Mouse (Mus musculus) intestine, embryonic 14.5 days (tissue): ENCODE data around the gene Gm42906. TPM values are rescaled to one million over a fixed set of nuclear protein-coding genes. Genes with fewer than 3 reads are reported as not detected.

ENCODE experiments used
- ATAC-seq: fragments of 200-750 bp; cut with Nextera tagmentation; replicated peaks from 2 replicates; pipeline ENCODE4 v1.8.0; 2017; ENCODE audit warnings: low read depth, moderate number of reproducible peaks, moderate TSS enrichment, moderate library complexity; ENCODE audit not compliant: low FRiP score, low TSS enrichment
- DNase-seq: peaks from one replicate; pipeline ENCODE4 v3.0.0-alpha.2; 2018; ENCODE audit warnings: low spot score
- H3K27ac ChIP-seq: fragments of 300-500 bp; sonication (generic); 2 replicates; pipeline ENCODE4 v1.5.1; 2014; ENCODE audit warnings: low read depth, mild to moderate bottlenecking, control low read depth
- H3K27me3 ChIP-seq: fragments of 300-500 bp; sonication (generic); replicated peaks from 2 replicates; pipeline ENCODE4 v1.6.1; 2014; ENCODE audit warnings: low read length, control low read depth; ENCODE audit not compliant: control insufficient read depth, insufficient read depth
- H3K36me3 ChIP-seq: fragments of 300-500 bp; sonication (generic); 2 replicates; pipeline ENCODE4 v1.6.1; 2014; ENCODE audit warnings: low read length, control low read depth; ENCODE audit not compliant: control insufficient read depth, insufficient read depth
- H3K4me1 ChIP-seq: fragments of 300-500 bp; sonication (generic); replicated peaks from 2 replicates; pipeline ENCODE4 v1.6.1; 2014; ENCODE audit warnings: low read length, control low read depth, mixed read lengths; ENCODE audit not compliant: control insufficient read depth, insufficient read depth
- H3K4me2 ChIP-seq: fragments of 300-500 bp; sonication (generic); 2 replicates; pipeline ENCODE4 v1.6.1; 2014; ENCODE audit warnings: low read length
- H3K4me3 ChIP-seq: fragments of 300-500 bp; sonication (generic); 2 replicates; pipeline ENCODE4 v1.5.1; 2014; ENCODE audit warnings: low read depth, low read length, control low read depth, mixed read lengths
- H3K9ac ChIP-seq: fragments of 300-500 bp; sonication (generic); 2 replicates; pipeline ENCODE4 v1.6.1; 2014; ENCODE audit warnings: mild to moderate bottlenecking, low read length
- H3K9me3 ChIP-seq: fragments of 300-500 bp; sonication (generic); 2 replicates; pipeline ENCODE4 v1.6.1; 2016; ENCODE audit warnings: low read length, control low read depth; ENCODE audit not compliant: control insufficient read depth
- WGBS: fragments of 180-500 bp; shearing (Covaris S2); extraction: QIAGEN DNeasy Blood & Tissue Kit; methylation state at CpG from one replicate; pipeline ENCODE4 v1.1.7; 2014; 5-methylcytosine and 5-hydroxymethylcytosine counted together
- polyA plus RNA-seq: library from polyadenylated mRNA; unstranded; fragments of >200 nt; fragmentation: Nextera tagmentation; extraction: Ambion mirVana; gene quantifications from 2 replicates; pipeline ENCODE4 v1.2.1, GENCODE M21; 2014

The Gm42906 gene
- polyA plus RNA-seq, 1 experiment from 2014 or later = not detected

DNA sequence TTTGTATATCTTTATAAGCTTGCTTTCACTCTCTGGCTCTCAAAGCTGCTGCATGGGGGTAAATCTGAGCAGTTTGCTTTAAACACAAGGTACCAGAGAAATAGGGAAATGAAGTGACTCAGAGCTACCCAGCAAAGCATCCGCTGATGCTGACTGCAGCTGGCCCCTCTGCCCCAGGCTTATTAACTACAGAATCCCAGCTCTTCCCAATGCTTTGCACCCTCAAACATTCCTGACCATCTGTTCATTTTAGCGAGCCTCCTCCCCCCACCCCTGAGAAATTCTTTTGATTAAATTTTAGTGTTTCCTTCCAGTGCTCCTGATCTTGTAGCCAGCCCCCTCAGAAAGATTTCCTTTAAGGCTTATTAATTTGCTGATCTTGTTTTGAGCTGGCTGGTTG, 24.4 kb downstream of the Gm42906 start:
- H3K36me3 ChIP-seq = no peaks in the 10 kb centered on the region
- DNase-seq (no peak), ATAC-seq (no peak)
- H3K27ac ChIP-seq = no peak overlapping the region
- no peaks in the 10 kb centered on the region for H3K27me3 ChIP-seq
- H3K9ac ChIP-seq = no peak overlapping the region
- H3K4me3 ChIP-seq = no peak overlapping the region
- H3K4me1 ChIP-seq = no peaks in the 10 kb centered on the region
- 52% methylated on average over 2 of the region's 2 CpGs for WGBS
- H3K4me2 ChIP-seq = no peak overlapping the region
- no peaks in the 10 kb centered on the region for H3K9me3 ChIP-seq

DNA sequence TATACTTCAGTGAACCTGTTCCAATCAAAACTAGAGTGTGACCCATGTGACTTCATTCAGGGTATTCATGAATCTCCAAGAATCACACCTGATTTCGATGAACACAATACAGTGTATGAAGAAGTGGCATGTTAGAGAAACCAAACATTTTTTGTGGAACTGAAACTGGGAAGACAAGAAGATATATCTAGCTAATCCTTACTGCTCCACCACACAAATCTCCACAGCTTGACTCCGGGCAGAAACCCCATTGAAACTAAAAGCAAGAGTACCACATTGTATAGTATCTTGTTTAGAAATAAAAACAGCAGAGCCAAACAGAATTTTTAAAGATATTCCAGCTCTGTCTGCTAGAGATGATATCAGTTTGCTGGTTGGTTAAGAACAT, 27.4 kb downstream of the Gm42906 start:
- Histone ChIP-seq H3K9ac (no peak overlapping the region), H3K27me3 (no peaks in the 10 kb centered on the region), H3K4me2 (no peak overlapping the region), H3K36me3 (no peaks in the 10 kb centered on the region), H3K4me3 (no peak overlapping the region), H3K9me3 (no peaks in the 10 kb centered on the region), H3K4me1 (no peaks in the 10 kb centered on the region), H3K27ac (no peak overlapping the region)
- 94% methylated on average over 2 of the region's 2 CpGs for WGBS
- DNase-seq (no peak), ATAC-seq (no peak)

DNA sequence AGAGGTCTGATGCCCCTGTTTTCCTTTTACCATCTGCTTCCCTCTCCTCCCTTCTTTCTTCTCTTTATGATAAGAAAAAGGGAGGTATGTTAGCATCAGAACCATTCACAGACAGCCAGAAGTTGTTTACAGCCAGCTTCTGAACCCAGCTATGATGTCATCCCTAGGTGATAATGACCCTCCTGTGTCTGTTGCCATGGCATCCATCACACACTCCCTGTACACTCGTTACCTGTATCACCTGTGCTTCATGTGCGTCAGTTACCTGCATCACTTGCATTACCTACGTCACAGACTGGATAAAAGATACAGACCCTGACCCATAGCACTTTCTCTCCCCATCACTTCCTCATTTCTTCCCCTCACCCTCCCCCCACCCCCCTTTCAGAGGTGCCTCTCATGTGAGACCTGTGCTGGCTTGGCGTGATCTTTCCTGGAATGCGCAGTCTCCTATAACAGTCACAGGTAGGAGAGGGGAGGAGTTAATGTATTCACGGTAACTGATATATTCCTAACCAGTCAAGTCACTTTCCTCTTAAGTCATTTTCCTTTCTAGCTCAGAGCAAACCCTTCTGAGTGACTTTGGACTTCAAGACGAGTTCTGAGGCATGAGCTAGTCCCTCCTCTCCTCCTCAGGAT, 27.9 kb downstream of the Gm42906 start:
- H3K4me3 ChIP-seq = no peak overlapping the region
- 69% methylated on average over 7 of the region's 7 CpGs for WGBS

DNA sequence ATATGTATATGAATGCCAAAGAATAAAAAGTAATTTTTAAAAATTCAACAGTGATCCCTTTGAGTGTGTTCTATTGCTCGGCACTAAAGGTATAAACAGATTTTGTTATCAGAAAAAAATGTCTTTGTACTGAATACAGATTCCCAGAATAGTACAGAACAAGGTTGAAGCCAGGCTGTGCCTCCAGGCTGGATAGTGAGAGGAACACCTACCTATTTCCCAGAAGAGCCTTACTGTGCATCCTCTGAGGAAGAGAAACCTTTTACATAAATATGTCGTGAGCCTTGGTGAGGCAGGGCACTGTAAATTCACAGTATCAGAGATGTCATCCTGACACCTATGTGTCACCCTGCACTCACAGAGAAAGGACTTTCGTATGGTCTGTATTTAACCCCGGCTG, 31.8 kb downstream of the Gm42906 start:
- Histone ChIP-seq H3K27ac (no peak overlapping the region), H3K4me3 (no peak overlapping the region), H3K4me2 (no peak overlapping the region), H3K4me1 (peaks cover 11% of the 10 kb centered on the region; the same call in 1 of the 2 replicates), H3K36me3 (no peaks in the 10 kb centered on the region), H3K27me3 (no peaks in the 10 kb centered on the region), H3K9ac (no peak overlapping the region), H3K9me3 (no peaks in the 10 kb centered on the region)
- ATAC-seq (no peak), DNase-seq (no peak)
- WGBS = 80% methylated on average over 4 of the region's 4 CpGs

More for the DNA sequence above, 27.9 kb downstream of the Gm42906 start:
- Histone ChIP-seq H3K36me3 (no peaks in the 10 kb centered on the region), H3K27ac (no peak overlapping the region), H3K4me1 (0 out of 2 replicates have a peak, but pooled peaks cover under 1% of the 10 kb centered on the region), H3K9me3 (no peaks in the 10 kb centered on the region), H3K9ac (no peak overlapping the region), H3K27me3 (no peaks in the 10 kb centered on the region), H3K4me2 (no peak overlapping the region)
- DNase-seq = no peak
- no peak for ATAC-seq

DNA sequence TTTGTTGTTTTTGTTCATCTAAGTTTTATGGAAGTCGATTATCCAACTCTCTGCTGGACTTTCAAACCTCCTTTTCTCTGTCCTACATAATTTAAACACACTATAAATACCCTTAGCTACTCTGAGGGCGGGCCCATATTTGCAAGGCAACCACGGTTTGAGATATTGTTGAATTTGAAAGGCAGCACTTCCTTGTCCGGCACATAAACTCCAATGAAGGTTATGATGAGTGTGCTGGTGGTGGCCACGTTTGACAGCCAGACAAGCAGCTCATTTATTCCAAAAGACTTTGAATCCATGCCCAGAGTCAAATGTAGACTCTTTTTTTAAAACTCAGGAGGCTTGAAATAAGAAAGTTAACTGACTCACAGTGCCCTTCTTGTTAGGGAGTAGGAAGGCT, 33.3 kb downstream of the Gm42906 start:
- Histone ChIP-seq H3K4me3 (no peak overlapping the region), H3K36me3 (no peaks in the 10 kb centered on the region), H3K9ac (no peak overlapping the region), H3K27ac (peak overlapping the region; percentile 27; the same call in 1 of the 2 replicates), H3K4me2 (no peak overlapping the region), H3K27me3 (no peaks in the 10 kb centered on the region), H3K4me1 (peaks cover 11% of the 10 kb centered on the region; the same call in 1 of the 2 replicates), H3K9me3 (no peaks in the 10 kb centered on the region)
- DNase-seq (no peak), ATAC-seq (no peak)
- WGBS = 41% methylated on average over 5 of the region's 5 CpGs

DNA sequence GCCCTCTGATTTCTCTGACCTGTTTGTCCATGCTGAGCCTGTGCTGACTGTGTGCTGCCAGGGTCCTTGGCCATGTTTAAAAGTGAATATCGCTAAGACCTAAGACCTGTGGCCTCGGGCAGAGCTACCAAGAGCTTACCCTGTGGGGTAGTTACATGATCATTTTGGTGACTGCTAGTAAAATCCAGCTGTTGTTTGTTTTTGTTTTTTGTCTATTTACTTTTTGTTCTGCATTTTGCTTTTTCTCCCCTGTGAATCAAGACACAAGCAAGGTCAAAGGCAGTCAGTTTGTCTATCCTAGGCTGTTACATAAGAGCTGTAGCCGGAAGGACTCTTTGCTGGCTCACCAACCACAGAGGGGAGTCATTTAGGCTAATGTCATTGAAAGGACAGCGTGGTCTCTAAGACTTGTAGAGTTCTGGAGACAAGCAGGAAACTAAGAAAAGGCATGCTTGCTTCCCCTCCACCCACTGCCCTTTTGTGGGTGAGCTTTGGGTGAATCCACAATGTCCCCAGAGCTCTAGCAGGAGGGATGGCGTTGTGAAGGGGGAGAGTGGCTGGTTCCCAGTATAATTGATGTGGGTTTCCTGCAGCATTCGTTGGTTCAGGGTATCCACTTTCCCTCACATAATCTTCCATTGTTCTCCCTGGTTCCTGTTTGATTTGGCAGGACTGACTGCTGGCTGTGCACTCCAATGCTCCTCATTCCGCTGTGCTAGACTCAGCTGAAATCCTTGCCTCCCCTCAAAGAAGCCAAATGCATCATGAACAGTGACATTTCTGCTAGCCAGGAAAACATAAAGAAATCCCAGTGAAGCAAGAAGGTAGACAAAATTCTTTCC, 33.9 kb downstream of the Gm42906 start:
- H3K4me2 ChIP-seq = no peak overlapping the region
- H3K36me3 ChIP-seq = no peaks in the 10 kb centered on the region
- peak overlapping the region; percentile 27; the same call in 1 of the 2 replicates for H3K27ac ChIP-seq
- H3K9ac ChIP-seq = no peak overlapping the region
- DNase-seq (no peak), ATAC-seq (no peak)
- no peaks in the 10 kb centered on the region for H3K27me3 ChIP-seq
- 56% methylated on average over 7 of the region's 7 CpGs for WGBS
- no peak overlapping the region for H3K4me3 ChIP-seq
- H3K9me3 ChIP-seq = no peaks in the 10 kb centered on the region
- peaks cover 11% of the 10 kb centered on the region; the same call in 1 of the 2 replicates for H3K4me1 ChIP-seq

DNA sequence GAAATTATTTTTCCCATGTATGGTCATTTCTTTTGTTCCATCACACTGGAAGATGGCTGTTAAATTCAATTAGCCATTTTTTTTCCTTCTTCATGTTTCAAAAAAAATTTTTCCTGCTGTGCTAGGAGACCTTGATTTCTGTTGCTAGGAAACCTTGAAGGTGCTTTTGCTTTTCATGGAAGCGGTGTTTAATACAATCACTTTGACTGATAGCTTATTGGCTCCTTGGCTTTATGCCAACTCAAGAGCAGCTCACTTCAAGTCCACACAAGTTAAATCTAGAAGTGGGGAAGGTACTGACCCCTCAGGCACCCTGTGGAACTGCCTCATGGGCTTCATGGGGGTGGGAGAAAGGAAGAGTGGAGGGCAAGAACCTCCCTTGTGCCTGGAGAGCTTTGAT, 38.1 kb downstream of the Gm42906 start:
- H3K9ac ChIP-seq = no peak overlapping the region
- H3K4me1 ChIP-seq = peaks cover 9% of the 10 kb centered on the region; the same call in 1 of the 2 replicates
- no peaks in the 10 kb centered on the region for H3K36me3 ChIP-seq
- DNase-seq (no peak), ATAC-seq (no peak)
- H3K4me3 ChIP-seq = no peak overlapping the region
- H3K4me2 ChIP-seq = no peak overlapping the region
- 47% methylated on average over 1 of the region's 1 CpGs for WGBS
- no peaks in the 10 kb centered on the region for H3K9me3 ChIP-seq
- H3K27me3 ChIP-seq = no peaks in the 10 kb centered on the region
- no peak overlapping the region for H3K27ac ChIP-seq

DNA sequence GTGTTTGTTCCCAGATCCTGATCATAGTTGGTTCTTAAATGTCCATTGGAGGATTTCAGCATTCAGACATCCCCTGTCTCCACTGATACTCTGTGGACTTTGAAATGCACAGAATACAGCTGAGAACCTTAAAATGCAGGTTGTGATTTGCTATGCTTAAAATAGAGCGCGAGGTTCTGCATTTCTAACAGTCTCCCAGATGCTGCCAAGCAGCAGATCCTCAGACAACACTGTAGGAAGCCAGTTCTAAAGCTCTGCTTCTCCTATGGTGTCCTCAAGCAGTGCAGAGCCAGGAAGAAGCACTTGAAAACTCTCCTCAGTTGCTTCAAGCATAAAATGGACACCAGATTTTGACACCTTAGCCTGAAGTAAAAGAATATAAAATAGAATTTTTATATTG, 48.1 kb downstream of the Gm42906 start:
- ATAC-seq = no peak
- 77% methylated on average over 2 of the region's 2 CpGs for WGBS

More for the DNA sequence above, 48.1 kb downstream of the Gm42906 start:
- no peak overlapping the region for H3K9ac ChIP-seq
- no peaks in the 10 kb centered on the region for H3K27me3 ChIP-seq
- no peak overlapping the region for H3K4me3 ChIP-seq
- H3K9me3 ChIP-seq = no peaks in the 10 kb centered on the region
- H3K27ac ChIP-seq = no peak overlapping the region
- no peaks in the 10 kb centered on the region for H3K36me3 ChIP-seq
- no peaks in the 10 kb centered on the region for H3K4me1 ChIP-seq
- no peak overlapping the region for H3K4me2 ChIP-seq
- DNase-seq = no peak
